Comparison of ENCODE assay signal across 9 mouse cellular contexts in the genomic region with DNA sequence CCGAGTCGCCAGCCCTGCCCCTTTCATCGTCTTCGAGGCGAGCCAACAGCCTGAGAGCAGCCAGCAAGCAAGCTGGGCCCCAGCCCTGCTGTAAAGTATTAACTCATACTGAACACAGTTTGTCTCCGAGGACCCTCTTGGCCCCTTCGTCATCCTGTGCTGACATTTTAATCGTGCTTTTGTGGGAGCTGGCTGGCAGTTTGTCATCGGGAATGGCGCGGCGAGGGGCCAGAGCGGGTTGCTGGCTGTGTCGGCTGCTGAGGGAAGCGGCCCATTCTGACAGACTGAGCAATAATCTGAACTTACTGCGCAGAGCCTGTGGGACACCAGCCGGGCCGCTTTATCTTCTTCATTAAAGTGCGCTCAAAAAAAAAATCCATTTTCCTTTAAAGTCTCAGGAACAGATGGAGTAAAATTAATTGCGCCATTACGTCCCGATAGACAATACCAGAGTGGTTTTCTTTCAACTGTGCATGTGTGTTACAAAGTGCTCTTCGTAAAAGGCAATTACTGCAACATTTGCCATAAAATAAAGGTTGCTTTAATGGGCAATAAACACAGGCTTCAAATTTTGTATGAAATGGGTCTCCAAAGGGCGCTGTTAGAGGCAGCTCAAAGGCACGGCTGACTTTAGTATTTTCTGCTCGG.
DNase-seq lines count a peak whose midpoint lies in the region; ATAC-seq lines count a peak whose summit lies in the region.
"Had no signal": no experiment of that assay in that cellular context is flagged by ENCODE, and none has a peak within 500 bp of the region (broad histone marks: within the 10 kb centered on the region; RNA-seq: fewer than 3 reads in every experiment).

No protein-coding gene starts in this region.

- H3K36me3 ChIP-seq in heart, embryonic 14.5 days (ENCODE audit: control insufficient read depth, insufficient read depth, low read length) = no peaks in the 10 kb centered on the region

- intact Hi-C loops in left cerebral cortex, postnatal 14 days (cut with DNase I) = no loop called here

- no peak overlapping the region for H3K9ac ChIP-seq in heart, embryonic 14.5 days (ENCODE audit: low read length)

- ATAC-seq in heart, embryonic 14.5 days (ENCODE audit: insufficient number of reproducible peaks, insufficient read depth, low FRiP score, low read depth) = no peak

- H3K4me1 ChIP-seq in heart, embryonic 14.5 days (ENCODE audit: control insufficient read depth in 2 of 2, insufficient read depth in 2 of 2, low read length in 2 of 2) = peaks cover 11 to 14% of the 10 kb centered on the region in 2 experiments; a peak in 3 of 4 replicates

- WGBS in heart, embryonic 14.5 days = 44% methylated on average over 26 of the region's 26 CpGs

- H3K4me3 ChIP-seq in heart, embryonic 14.5 days (ENCODE audit: control insufficient read depth in 1 of 2, insufficient read depth in 1 of 2, low read depth in 1 of 2, low read length in 2 of 2) = no peak overlapping the region; a peak in 1 of 4 replicates

- peak; percentile 69 to 70 for DNase-seq in cerebellum, postnatal 14 days
- no peak for DNase-seq in cerebellum, adult 18-20 months
- peak; percentile 82 for DNase-seq in embryo, embryonic 10.5 days (ENCODE audit: low spot score)
- peak; percentile 92 for DNase-seq in mesoderm, embryonic 11.5 days (ENCODE audit: low read depth, low spot score)
- DNase-seq in left cerebral cortex, postnatal 14 days (ENCODE audit: low spot score in 2 of 2) = no peak
- DNase-seq in right cerebral cortex, postnatal 10 days (ENCODE audit: low spot score in 2 of 2) = no peak
- no peak for DNase-seq in testis, postnatal 14 days (ENCODE audit: low spot score)

- peak overlapping the region; percentile 24 for H3K4me2 ChIP-seq in heart, embryonic 14.5 days (ENCODE audit: low read length)

- no peaks in the 10 kb centered on the region for H3K9me3 ChIP-seq in heart, embryonic 14.5 days (ENCODE audit: control insufficient read depth, low read length)

- 0 out of 2 replicates have a peak, but pooled peaks cover 11% of the 10 kb centered on the region for H3K27me3 ChIP-seq in heart, embryonic 14.5 days (ENCODE audit: control insufficient read depth, insufficient read depth, low read length)

- H3K27ac ChIP-seq in heart, embryonic 14.5 days (replicated peaks in 1 of 2; ENCODE audit: control insufficient read depth in 1 of 2, insufficient read depth in 1 of 2, low read depth in 2 of 2, low read length in 2 of 2) = no peak overlapping the region
- H3K27ac ChIP-seq: macrophage had no signal

Comparison
In these comparisons a context has a peak if more than half of its experiments do, and no peak if none do; other contexts are left out.
1. DNase-seq: peak in cerebellum, postnatal 14 days (2 of 2), embryo, embryonic 10.5 days (single experiment) and mesoderm, embryonic 11.5 days (single experiment); none in cerebellum, adult 18-20 months (0 of 2), left cerebral cortex, postnatal 14 days (0 of 2), right cerebral cortex, postnatal 10 days (0 of 2) and testis, postnatal 14 days (single experiment).